Mouse (Mus musculus) neural tube, embryonic 13.5 days (tissue): ENCODE results near the gene Sfta2. TPM values are rescaled to one million over a fixed set of nuclear protein-coding genes. Genes with fewer than 3 reads are reported as not detected.
A peak's percentile ranks its signal among the peaks of the same experiment; 100 is the strongest.

ENCODE experiments used
- ATAC-seq: fragments of 200-750 bp; cut with Nextera tagmentation; 2 replicates; pipeline ENCODE4 v1.8.0; 2017; ENCODE audit warnings: low read depth, mild to moderate bottlenecking, moderate TSS enrichment, moderate library complexity
- H3K27ac ChIP-seq: fragments of 300-500 bp; sonication (generic); replicated peaks from 2 replicates; pipeline ENCODE4 v1.5.1; 2015; ENCODE audit warnings: moderate library complexity, mild to moderate bottlenecking, inconsistent platforms
- H3K27me3 ChIP-seq: fragments of 300-500 bp; sonication (generic); 2 replicates; pipeline ENCODE4 v1.6.1; 2015; ENCODE audit warnings: mild to moderate bottlenecking, inconsistent platforms
- H3K36me3 ChIP-seq: fragments of 300-500 bp; sonication (generic); 2 replicates; pipeline ENCODE4 v1.6.1; 2015; ENCODE audit warnings: mild to moderate bottlenecking, inconsistent platforms
- H3K4me1 ChIP-seq: fragments of 300-500 bp; sonication (generic); replicated peaks from 2 replicates; pipeline ENCODE4 v1.6.1; 2015; ENCODE audit warnings: inconsistent platforms
- H3K4me2 ChIP-seq: fragments of 300-500 bp; sonication (generic); 2 replicates; pipeline ENCODE4 v1.6.1; 2015; ENCODE audit warnings: inconsistent platforms, mild to moderate bottlenecking, moderate library complexity
- H3K4me3 ChIP-seq: fragments of 300-500 bp; sonication (generic); 2 replicates; pipeline ENCODE4 v1.5.1; 2015; ENCODE audit warnings: mild to moderate bottlenecking, inconsistent platforms
- H3K9ac ChIP-seq: fragments of 300-500 bp; sonication (generic); 2 replicates; pipeline ENCODE4 v1.6.1; 2015; ENCODE audit warnings: moderate library complexity, mild to moderate bottlenecking, inconsistent platforms
- H3K9me3 ChIP-seq: fragments of 300-500 bp; sonication (generic); 2 replicates; pipeline ENCODE4 v1.6.1; 2016; ENCODE audit warnings: inconsistent platforms
- WGBS: fragments of 180-500 bp; shearing (Covaris S2); methylation state at CpG from one replicate; pipeline ENCODE4 v1.1.7; 2015; 5-methylcytosine and 5-hydroxymethylcytosine counted together
- polyA plus RNA-seq: library from polyadenylated mRNA; unstranded; fragments of >200 nt; fragmentation: Nextera tagmentation; extraction: Ambion mirVana; gene quantifications from 2 replicates; pipeline ENCODE4 v1.2.1, GENCODE M21; 2015

Gene Sfta2
- polyA plus RNA-seq, 1 experiment from 2014 or later: not detected

DNA sequence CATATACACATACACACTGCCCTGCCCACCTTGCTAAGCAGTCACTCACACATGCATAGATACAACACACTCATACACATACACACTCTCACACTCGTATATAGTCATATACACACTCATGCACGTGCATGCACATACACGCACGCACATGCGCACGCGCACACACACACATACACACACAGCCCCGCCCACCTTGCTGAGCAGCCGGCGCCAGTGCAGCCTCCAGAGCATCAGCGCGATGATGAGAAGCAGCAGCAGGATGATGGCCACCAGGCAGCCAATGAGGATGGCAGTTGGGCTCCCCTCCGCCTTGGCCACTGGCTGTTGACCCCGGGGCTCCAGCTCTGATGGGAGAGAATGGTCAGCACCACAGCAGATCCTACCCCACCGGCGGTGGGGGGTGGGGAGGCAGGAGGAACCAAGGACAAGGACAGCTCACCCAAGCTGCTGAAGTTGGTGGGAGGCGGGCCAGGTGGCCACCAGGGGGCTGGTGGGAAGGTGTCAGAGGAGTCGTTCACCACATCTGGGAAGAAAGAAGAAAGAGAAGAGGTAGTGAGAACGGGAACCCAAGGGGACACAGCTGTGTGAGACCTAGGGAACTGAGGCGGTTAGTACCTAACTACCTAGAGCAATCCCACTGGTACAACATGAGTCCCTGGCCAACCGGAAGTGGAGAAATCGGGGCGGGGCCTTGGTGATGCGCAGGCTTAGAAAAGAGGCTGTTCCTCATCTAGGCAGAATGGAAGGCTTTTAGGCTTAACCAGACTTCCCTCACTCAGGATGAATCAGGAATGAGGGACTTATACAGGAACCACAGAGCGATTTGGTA lies 87.2 kb downstream of the Sfta2 start:
- no peak for ATAC-seq
- H3K36me3 ChIP-seq: peaks cover 100% of the 10 kb centered on the region
- 89% methylated on average over 25 of the region's 25 CpGs for WGBS

GRCm38 (mm10) chr17:35689936-35690645 lies 88.7 kb downstream of the Sfta2 start:
- Histone ChIP-seq H3K4me3 (no peak overlapping the region), H3K27me3 (no peaks in the 10 kb centered on the region), H3K36me3 (peaks cover 92% of the 10 kb centered on the region), H3K9me3 (no peaks in the 10 kb centered on the region), H3K9ac (no peak overlapping the region), H3K4me2 (no peak overlapping the region), H3K27ac (no peak overlapping the region), H3K4me1 (peaks cover 4% of the 10 kb centered on the region; the same call in 1 of the 2 replicates)
- 91% methylated on average over 18 of the region's 18 CpGs for WGBS
- no peak for ATAC-seq

More for the DNA sequence above, 87.2 kb downstream of the Sfta2 start:
- Histone ChIP-seq H3K27ac (no peak overlapping the region), H3K9me3 (no peaks in the 10 kb centered on the region), H3K4me3 (no peak overlapping the region), H3K4me1 (peaks cover 4% of the 10 kb centered on the region; the same call in 1 of the 2 replicates), H3K9ac (no peak overlapping the region), H3K27me3 (no peaks in the 10 kb centered on the region), H3K4me2 (no peak overlapping the region)

DNA sequence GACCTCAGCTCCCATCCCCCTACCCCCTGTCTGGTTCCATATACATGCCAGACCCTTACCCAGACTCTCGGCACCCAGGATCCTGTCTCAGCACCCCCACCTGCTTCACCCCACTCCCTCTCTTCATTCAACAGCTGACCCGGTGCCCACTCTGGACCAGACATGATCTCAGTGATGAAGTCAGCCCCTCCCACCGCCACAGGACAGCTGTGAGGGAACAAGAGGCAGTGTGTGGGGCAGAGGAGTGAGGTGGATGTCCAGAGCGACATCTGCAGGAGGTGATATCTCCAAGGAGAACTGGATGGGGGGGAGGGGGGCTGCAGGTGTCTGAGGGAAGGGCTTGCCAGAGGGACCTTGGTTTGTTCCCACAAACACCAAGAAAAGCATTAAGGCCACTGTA lies 90.5 kb downstream of the Sfta2 start:
- Histone ChIP-seq H3K4me1 (peaks cover 10% of the 10 kb centered on the region), H3K4me3 (no peak overlapping the region), H3K36me3 (peaks cover 80% of the 10 kb centered on the region), H3K27ac (no peak overlapping the region), H3K9ac (no peak overlapping the region), H3K9me3 (no peaks in the 10 kb centered on the region), H3K4me2 (no peak overlapping the region), H3K27me3 (no peaks in the 10 kb centered on the region)
- 81% methylated on average over 4 of the region's 4 CpGs for WGBS
- ATAC-seq: no peak

GRCm38 (mm10) chr17:35692368-35692767 lies 91.0 kb downstream of the Sfta2 start:
- no peak overlapping the region for H3K4me2 ChIP-seq
- 84% methylated on average over 4 of the region's 4 CpGs for WGBS
- H3K4me3 ChIP-seq: no peak overlapping the region
- H3K9me3 ChIP-seq: no peaks in the 10 kb centered on the region
- no peak overlapping the region for H3K9ac ChIP-seq
- peaks cover 16% of the 10 kb centered on the region for H3K4me1 ChIP-seq
- peaks cover 74% of the 10 kb centered on the region for H3K36me3 ChIP-seq
- H3K27me3 ChIP-seq: no peaks in the 10 kb centered on the region
- no peak for ATAC-seq
- H3K27ac ChIP-seq: no peak overlapping the region

- 92% methylated on average over 5 of the region's 5 CpGs for WGBS
- Histone ChIP-seq H3K27me3 (no peaks in the 10 kb centered on the region), H3K27ac (no peak overlapping the region), H3K4me1 (peaks cover 31% of the 10 kb centered on the region), H3K4me3 (no peak overlapping the region), H3K9me3 (no peaks in the 10 kb centered on the region), H3K36me3 (peaks cover 59% of the 10 kb centered on the region), H3K4me2 (no peak overlapping the region), H3K9ac (no peak overlapping the region)
- no peak for ATAC-seq
Measured at GRCm38 (mm10) chr17:35693906-35694305, 92.6 kb downstream of the Sfta2 start.

- no peaks in the 10 kb centered on the region for H3K9me3 ChIP-seq
- H3K27ac ChIP-seq: no peak overlapping the region
- H3K9ac ChIP-seq: no peak overlapping the region
- no peak for ATAC-seq
- H3K4me1 ChIP-seq: peaks cover 42% of the 10 kb centered on the region
- H3K4me2 ChIP-seq: no peak overlapping the region
- WGBS: 97% methylated on average over 2 of the region's 2 CpGs
- no peaks in the 10 kb centered on the region for H3K27me3 ChIP-seq
- H3K36me3 ChIP-seq: peaks cover 45% of the 10 kb centered on the region
- no peak overlapping the region for H3K4me3 ChIP-seq
Measured at GRCm38 (mm10) chr17:35695289-35695688, 93.9 kb downstream of the Sfta2 start.

- ATAC-seq: no peak
- Histone ChIP-seq H3K9me3 (no peaks in the 10 kb centered on the region), H3K27ac (peak overlapping the region; percentile 98), H3K27me3 (no peaks in the 10 kb centered on the region), H3K4me1 (peaks cover 48% of the 10 kb centered on the region), H3K9ac (peak overlapping the region; percentile 77), H3K4me3 (peak overlapping the region; percentile 79), H3K36me3 (peaks cover 31% of the 10 kb centered on the region), H3K4me2 (peak overlapping the region; percentile 64)
- WGBS: 61% methylated on average over 6 of the region's 6 CpGs
Measured at GRCm38 (mm10) chr17:35696691-35697090, 95.3 kb downstream of the Sfta2 start.

DNA sequence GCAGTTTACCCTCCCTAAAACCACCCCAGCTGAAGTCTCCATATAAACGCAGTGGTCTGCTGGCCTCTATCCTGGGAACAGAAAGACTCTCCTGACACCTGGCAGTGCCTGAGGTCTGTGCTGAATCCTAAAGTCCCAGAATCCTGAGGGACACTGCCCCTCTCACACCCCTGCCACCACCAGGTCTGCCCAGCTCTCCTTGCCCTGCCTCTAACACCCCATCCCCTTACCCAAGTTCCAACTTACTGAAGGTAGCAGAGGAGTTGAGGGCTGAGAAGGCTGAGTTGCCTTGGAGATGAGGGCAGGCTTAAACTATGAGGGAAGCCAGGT lies 96.0 kb downstream of the Sfta2 start:
- no peak for ATAC-seq
- H3K9ac ChIP-seq: peak overlapping the region; percentile 77
- peaks cover 24% of the 10 kb centered on the region for H3K36me3 ChIP-seq
- peaks cover 55% of the 10 kb centered on the region for H3K4me1 ChIP-seq
- no peaks in the 10 kb centered on the region for H3K9me3 ChIP-seq
- peak overlapping the region; percentile 64 for H3K4me2 ChIP-seq
- 4% methylated on average over 1 of the region's 1 CpGs for WGBS
- peak overlapping the region; percentile 79 for H3K4me3 ChIP-seq
- no peaks in the 10 kb centered on the region for H3K27me3 ChIP-seq
- H3K27ac ChIP-seq: peak overlapping the region; percentile 98

GRCm38 (mm10) chr17:35697759-35698500 lies 96.6 kb downstream of the Sfta2 start:
- Histone ChIP-seq H3K27me3 (no peaks in the 10 kb centered on the region), H3K36me3 (peaks cover 19% of the 10 kb centered on the region), H3K9me3 (no peaks in the 10 kb centered on the region), H3K4me2 (peak overlapping the region; percentile 64), H3K4me3 (peak overlapping the region; percentile 79), H3K9ac (peak overlapping the region; percentile 77), H3K27ac (peak overlapping the region; percentile 98), H3K4me1 (peaks cover 59% of the 10 kb centered on the region)
- peak; percentile 76 for ATAC-seq
- 4% methylated on average over 16 of the region's 16 CpGs for WGBS

DNA sequence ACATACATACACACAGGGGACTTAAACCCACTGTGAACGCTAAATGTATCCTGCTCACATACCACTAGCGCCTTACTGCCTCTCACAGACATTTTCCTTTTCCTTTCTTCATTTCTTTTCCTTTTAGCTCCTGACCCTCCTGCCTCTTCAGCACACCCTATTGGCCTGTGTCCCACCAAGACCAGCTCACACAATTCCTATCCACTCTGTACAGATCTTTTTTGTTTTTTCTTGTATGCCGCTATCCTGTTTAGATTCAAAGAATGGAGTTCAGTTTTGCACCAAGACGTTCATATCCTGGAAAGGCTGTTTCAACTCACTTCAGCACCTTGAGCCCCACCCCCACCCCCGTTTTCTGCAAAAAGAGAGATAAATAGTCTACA lies 97.1 kb downstream of the Sfta2 start:
- peaks cover 13% of the 10 kb centered on the region for H3K36me3 ChIP-seq
- no peaks in the 10 kb centered on the region for H3K9me3 ChIP-seq
- H3K4me2 ChIP-seq: peak overlapping the region; percentile 64
- peaks cover 59% of the 10 kb centered on the region for H3K4me1 ChIP-seq
- peak overlapping the region; percentile 98 for H3K27ac ChIP-seq
- ATAC-seq: no peak
- H3K27me3 ChIP-seq: no peaks in the 10 kb centered on the region
- 25% methylated on average over 5 of the region's 5 CpGs for WGBS
- peak overlapping the region; percentile 77 for H3K9ac ChIP-seq
- H3K4me3 ChIP-seq: peak overlapping the region; percentile 79

DNA sequence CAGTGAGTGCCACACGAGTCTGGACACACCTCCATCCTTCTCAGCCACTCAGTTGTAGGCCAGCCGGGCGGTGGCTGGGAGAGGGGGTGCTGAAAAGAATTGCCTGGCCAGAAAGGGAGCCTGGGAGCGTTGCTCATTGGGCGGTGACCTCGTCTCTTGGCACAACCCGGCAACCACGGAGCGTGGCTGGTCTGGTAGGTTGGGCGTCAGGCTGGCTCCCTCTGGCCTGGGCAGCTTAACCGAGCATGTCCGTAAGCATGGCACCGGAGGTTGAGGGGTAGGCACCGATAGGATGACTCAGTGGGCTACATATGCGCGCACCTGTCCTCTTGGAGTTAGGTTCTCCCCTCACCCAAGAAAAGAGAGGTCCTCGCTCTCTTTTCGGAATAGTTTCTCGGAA lies 98.6 kb downstream of the Sfta2 start:
- Histone ChIP-seq H3K9ac (peak overlapping the region; percentile 97), H3K27me3 (no peaks in the 10 kb centered on the region), H3K4me3 (peak overlapping the region; percentile 79), H3K36me3 (peaks cover 7% of the 10 kb centered on the region), H3K9me3 (no peaks in the 10 kb centered on the region), H3K4me2 (peak overlapping the region; percentile 64), H3K4me1 (peaks cover 73% of the 10 kb centered on the region), H3K27ac (peak overlapping the region; percentile 98)
- no peak for ATAC-seq
- 2% methylated on average over 19 of the region's 19 CpGs for WGBS
